Mouse (Mus musculus) cerebellum, adult (tissue): Measurements from ENCODE around the gene E130114P18Rik.

Experiments
- ATAC-seq: cut with Nextera tagmentation; 2 replicates; pipeline ENCODE4 v1.9.2; 2017; ENCODE audit warnings: mild to moderate bottlenecking, moderate library complexity, mixed read lengths; ENCODE audit not compliant: insufficient number of reproducible peaks, low FRiP score, low TSS enrichment

Gene E130114P18Rik

GRCm38 (mm10) chr4:97777706-97778176 is at the start of gene E130114P18Rik:
Gene E130114P18Rik (minus strand): TSS chr4:97778078.
- ATAC-seq, result peak; percentile 31; the same call in 1 of the 2 replicates

DNA sequence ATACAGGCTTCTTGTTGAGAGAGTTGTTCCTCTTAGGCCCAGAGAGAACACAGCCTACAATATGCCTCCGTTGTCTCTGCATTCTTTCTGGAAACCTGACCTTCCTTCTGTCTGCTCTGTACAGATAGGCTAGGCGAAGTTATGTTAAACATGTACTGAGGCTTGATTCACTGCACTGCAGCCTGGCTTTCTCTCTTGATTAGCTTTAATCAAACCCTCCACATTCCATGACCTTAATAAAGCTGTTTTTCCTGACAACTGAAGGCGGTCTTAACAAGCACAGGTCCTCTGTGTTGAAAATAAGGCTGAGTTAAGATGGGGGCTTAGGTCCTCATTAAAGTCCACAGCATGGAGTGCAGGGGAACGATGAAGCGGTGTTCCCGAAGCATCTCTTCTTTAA is 49.2 kb upstream of the E130114P18Rik start:
- no peak for ATAC-seq

- ATAC-seq, result no peak
Observed at GRCm38 (mm10) chr4:97825841-97826240, 48.0 kb upstream of the E130114P18Rik start.

GRCm38 (mm10) chr4:97825432-97825831 is 47.6 kb upstream of the E130114P18Rik start:
- no peak for ATAC-seq

DNA sequence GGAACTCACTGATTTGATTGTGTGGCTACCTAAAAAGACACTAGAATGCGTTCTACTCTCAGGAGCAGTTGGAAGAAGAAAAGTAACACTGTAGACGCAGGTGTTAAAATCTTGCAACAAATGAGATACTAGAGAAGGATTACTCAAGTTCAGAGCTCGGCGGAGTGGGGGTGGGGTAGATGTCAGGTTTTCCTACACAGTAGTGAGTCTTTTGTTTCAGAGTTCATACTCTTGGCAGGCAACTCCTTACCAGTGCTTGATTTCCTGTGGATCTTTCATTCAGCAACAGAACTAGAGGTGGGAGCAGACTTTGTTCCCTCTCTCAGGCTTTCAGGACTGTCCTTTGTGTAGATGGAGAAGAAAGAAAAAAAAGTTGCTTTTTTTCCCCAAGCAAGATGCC is 46.6 kb upstream of the E130114P18Rik start:
- ATAC-seq, result no peak

- no peak for ATAC-seq
Observed at GRCm38 (mm10) chr4:97823512-97823911, 45.6 kb upstream of the E130114P18Rik start.

DNA sequence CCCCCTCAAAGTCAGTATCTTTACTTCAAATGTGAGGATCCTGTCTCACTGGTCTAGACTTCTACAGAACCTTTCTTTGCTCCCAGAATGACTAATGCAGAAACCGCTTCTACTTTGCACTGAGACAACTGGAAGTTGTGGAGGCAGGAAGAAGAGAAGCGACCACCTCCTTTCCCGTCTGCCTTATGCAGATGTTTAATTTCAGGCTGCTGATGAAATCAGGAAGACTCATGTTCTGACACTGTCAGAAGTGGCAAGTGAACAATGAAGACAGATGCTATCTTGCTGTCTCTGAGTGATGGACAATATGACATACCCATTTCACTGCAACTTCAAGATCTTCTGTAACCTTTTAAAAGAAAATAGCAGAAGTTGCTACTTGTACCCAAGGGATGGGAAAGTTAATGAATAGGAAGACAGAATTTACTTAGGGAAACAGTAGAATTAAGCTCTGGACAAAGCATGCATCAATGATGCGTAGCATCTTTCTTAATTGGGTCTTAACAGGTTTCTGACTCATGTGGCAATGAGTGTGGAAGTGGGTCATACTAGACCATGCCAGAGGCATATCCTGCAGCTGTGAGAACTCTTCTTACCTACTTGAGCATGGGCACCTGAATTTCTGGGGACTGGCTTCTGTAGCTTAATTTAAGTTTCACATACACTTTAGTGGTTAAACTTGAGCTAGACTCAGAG is 43.8 kb upstream of the E130114P18Rik start:
- no peak for ATAC-seq

GRCm38 (mm10) chr4:97820474-97821259 is 42.8 kb upstream of the E130114P18Rik start:
- no peak for ATAC-seq

DNA sequence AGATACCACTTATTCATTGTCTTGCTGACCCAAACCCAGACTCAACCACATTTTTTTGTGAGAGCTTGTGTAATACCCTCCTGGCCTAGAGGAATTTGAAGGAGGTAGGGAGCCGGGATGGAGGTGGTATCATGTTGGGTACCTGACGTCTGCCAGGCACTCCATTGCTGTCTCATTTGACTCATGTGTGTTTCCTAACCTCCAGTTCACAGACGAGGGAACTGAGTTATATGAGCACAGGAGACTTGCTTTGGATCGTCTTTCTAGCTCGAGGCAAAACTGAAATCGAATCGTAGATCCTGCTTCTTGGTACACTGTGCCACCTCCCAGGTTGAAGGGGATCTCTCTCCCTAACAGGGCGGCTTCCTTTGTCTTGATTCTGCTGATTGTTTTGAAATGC is 41.2 kb upstream of the E130114P18Rik start:
- ATAC-seq, result no peak

DNA sequence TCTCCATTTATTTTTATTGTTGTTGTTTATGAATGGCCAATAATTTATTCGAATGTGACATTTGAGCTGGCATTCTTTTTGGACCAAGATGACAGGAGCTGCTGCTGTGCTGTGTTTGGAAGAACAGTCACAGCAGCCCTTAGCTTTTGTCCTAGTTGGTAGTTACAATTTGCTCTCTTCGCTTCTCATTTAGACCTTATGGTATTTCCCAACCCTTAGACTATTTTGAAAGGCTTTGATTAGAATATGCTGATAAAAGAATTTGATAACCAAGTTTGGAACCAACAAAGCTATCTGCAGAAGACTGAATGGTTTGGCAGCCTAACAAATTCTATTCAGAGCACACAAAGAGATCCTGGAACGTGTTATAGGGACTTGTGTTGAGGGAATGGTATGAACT is 40.6 kb upstream of the E130114P18Rik start:
- ATAC-seq, result no peak

- ATAC-seq, result no peak
Observed at GRCm38 (mm10) chr4:97817741-97818140, 39.9 kb upstream of the E130114P18Rik start.

DNA sequence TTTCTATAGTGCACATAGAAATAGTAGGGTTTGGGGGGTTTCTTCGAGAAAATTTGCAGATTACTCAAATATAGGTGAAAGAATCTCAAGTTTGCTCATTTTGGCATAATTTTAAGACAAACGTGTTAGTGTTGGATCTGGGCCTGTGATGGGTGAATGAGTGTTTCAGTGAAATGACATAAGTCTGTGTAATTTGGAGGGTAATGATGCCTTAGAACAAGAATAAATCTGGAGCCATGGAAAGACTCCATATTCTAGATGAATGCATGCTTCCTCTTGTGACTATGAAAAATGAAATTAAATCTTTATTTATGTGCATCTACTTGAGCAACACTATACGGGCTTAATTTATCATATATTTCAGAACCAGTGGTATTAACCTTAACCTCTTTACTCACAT is 38.9 kb upstream of the E130114P18Rik start:
- ATAC-seq, result no peak

DNA sequence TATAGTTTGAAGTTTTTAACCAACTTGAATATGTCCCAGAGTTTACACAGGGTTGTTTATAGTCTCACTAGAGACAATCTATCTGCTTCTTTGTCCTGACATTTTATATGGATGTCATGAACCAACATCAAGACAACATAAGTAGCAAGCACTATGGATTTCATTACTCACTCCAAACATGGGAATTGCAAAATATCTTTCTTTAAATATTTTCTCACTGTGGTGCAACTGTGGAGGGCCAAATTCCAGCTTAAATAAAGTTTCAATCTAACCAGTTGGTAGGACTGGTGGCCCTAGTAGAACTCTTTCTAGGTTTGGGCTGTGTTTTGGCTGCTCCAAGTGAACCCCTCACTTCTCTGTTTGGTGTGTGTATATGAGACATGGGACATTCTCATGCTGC is 38.1 kb upstream of the E130114P18Rik start:
- ATAC-seq, result no peak

DNA sequence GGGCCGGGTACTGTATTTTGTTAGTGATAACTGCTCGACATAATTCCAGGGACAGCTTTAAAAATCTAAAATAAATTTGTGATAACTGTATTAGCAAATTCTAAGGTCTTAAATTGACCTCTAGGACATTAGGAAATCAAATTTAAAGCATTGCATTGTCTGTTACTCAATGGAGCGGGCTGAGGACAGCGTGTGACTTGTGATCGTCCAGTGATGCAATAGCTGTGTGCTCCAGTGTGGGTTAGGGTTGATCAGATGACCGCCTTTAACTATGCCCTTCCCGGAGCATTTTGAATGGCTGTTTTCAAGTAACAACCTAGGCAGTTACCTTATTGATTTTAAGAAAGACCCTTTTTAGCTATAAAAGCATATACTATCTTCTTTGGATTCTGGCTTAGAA is 36.6 kb upstream of the E130114P18Rik start:
- no peak for ATAC-seq

DNA sequence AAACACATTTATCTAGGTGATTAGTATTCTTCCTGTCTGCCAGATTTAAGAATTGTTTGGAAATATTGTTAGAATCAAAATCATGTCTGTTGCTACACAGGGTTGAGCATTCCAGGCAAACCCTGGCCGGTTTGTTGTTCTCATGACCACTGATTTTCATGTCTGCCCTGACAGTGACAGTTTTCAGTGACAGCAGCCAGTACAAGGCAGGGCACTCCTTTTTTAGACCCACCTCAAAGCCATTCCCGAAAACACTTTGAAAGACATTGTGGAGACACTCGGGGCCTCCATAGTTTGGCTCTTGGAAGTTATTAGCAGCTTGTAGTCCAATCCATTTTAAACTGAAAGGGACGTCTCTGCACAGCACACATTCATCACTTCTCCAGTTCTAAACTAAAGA is 36.1 kb upstream of the E130114P18Rik start:
- ATAC-seq, result no peak

DNA sequence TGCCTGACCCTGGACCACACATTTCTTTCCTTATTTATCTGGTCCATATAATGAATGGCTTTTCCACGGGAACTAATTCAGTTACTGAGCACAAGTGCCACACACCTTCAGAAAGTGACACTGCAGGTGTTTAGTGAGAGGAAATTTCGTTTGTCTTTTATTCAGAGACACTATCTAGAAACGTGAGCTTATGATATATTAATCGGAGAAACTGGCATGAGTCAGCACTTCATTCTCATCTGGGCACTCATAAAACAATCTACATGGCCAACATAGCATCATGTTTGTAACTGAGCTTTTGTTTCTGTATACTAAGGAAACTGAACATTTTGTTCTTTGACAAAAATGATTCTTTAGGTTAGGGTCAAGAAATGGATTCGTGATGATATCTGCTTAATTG is 35.2 kb upstream of the E130114P18Rik start:
- no peak for ATAC-seq

GRCm38 (mm10) chr4:97810348-97810939 is 32.6 kb upstream of the E130114P18Rik start:
- ATAC-seq, result no peak

DNA sequence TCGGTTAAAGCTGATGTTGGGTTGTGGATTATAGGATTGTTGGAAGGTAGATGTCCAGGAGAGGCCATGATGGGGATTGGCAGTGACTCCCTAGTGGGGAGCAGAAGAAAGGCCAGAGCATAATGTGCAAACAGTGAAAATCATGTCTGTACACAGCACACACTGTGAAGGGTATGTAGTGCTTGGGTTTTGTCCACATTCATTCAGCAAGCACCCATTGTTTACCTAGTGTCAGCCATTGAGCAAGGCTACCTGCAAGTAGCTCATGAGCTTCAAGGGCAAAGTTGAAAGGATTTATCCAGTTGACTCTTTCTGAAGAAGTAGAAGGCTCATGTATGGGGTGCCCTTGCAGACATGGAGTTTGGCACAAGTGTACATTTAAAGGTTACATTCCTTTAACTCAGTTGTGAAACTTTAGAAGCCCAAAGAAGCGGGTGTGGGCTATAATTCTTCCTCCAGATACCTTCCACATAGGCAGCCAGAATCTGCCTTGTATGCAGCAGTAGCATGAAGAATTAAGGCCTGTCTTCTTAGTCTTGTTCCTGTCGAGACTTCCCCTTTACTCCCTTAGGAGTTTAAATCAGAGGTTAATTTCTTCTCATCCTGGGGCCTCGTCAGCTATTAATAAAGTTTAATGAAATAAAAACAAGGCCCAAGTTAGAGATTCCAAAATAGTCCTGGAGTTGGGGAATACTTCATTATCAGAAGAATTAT is 31.9 kb upstream of the E130114P18Rik start:
- no peak for ATAC-seq

GRCm38 (mm10) chr4:97808885-97809284 is 31.0 kb upstream of the E130114P18Rik start:
- no peak for ATAC-seq

DNA sequence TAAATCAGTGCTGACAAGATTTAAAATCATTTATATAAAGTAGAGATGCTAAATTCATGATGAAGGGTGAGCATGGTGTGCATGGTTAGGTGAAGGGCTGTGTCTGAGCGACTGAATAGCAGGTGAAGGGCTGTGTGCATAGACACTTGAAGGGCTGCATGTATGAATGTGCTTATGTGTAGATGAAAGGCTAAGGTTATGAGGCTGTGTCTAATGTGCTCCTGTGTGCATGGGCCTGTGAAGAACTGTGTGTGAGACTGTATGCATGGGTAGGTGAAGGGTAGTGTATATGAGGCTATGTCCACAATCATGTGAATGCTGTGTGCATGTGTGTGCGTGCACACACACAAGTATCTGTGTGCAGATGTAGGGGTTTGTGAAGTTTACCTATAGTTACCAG is 29.0 kb upstream of the E130114P18Rik start:
- no peak for ATAC-seq
